Mouse (Mus musculus) midbrain, embryonic 11.5 days (tissue): ENCODE measurements around the gene Mrpl21. TPM values are rescaled to one million over a fixed set of nuclear protein-coding genes. Genes with fewer than 3 reads are reported as not detected.

Experiments
- microRNA-seq: library from miRNA; unstranded; fragments of <30 nt; microRNA quantifications from one replicate; pipeline ENCODE4, GENCODE M21; 2017
- polyA plus RNA-seq: library from polyadenylated mRNA; unstranded; fragments of >200 nt; fragmentation: Nextera tagmentation; extraction: Ambion mirVana; gene quantifications from 2 replicates; pipeline ENCODE4 v1.2.1, GENCODE M21; 2014

Mrpl21 gene
- polyA plus RNA-seq, 1 experiment from 2014 or later = 131 TPM

Small RNAs within 50 kb of the gene (microRNA-seq; reads per million reads assigned to microRNA genes)
- gene Mir6984 = not detected

Other genes with a start within 250 kb of the Mrpl21 start
- 5.1 and 6.8 TPM in 2 replicates for gene Ighmbp2, start 116 bp downstream of the Mrpl21 start, polyA plus RNA-seq
- gene Cpt1a, start 39.4 kb downstream of the Mrpl21 start, polyA plus RNA-seq = 8.7 and 11.0 TPM in 2 replicates
- 0.17 and 0.23 TPM in 2 replicates for gene Tesmin, start 106.0 kb downstream of the Mrpl21 start, polyA plus RNA-seq
- 1.5 and 2.5 TPM in 2 replicates for gene Gal, start 131.6 kb downstream of the Mrpl21 start, polyA plus RNA-seq